Mouse (Mus musculus): Measurements from ENCODE around the gene H2al2a. TPM values are rescaled to one million over a fixed set of nuclear protein-coding genes. Genes with fewer than 3 reads are reported as not detected.
"Not testable (repeated sequence)": the region's sequence is repeated elsewhere in the genome, so short reads cannot be mapped to it uniquely, and the experiment has no call there.

H2al2a gene
- total RNA-seq, 1 experiment, result not detected

DNA sequence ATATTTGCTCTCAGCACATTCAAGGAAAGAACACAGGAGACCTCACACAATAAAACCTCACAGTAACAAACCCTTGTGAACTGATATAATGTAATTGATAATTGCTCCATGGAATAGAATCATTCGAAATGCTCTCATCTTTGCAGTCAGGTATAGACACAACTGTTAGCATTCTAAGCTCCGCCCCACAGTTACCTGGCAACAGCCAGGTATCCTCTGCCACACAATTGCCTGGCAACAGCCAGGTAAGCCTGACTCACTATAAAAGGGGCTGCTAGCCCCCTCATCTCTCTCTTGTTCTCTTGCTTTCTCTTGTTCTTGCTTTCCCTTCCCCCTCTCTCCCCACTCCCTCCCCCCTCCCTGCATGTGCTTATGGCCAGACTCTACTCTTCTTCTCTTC is 28.2 kb downstream of the H2al2a start:
- H3K4me1 ChIP-seq (ENCODE audit: control insufficient read depth in 2 of 2, insufficient read depth in 2 of 2, low read length in 2 of 2, poor library complexity in 1 of 2), result peaks cover 20 to 33% of the 10 kb centered on the region in 2 experiments
- no peaks in the 10 kb centered on the region for H3K9me3 ChIP-seq (ENCODE audit: control insufficient read depth, insufficient read depth, low read depth, low read length)
- no peak overlapping the region for H3K9ac ChIP-seq (ENCODE audit: insufficient read depth, low read depth, low read length, poor library complexity, severe bottlenecking)
- DNase-seq (ENCODE audit: low read depth, low spot score), result no peak
- TF ChIP-seq ZC3H11A (IDR thresholded peaks at IDR 0.05; ENCODE audit: borderline replicate concordance, low read depth, low read length), result no peak
- H3K27ac ChIP-seq (ENCODE audit: insufficient read depth, low read depth, low read length, poor library complexity, severe bottlenecking), result no peak overlapping the region
- in situ Hi-C loops (cut with MboI; ENCODE audit: low sequenced_read_pairs in 2 of 2, unreplicated experiment in 2 of 2), result no loop called here
- H3K4me3 ChIP-seq (ENCODE audit: insufficient read depth in 1 of 2, low read depth in 1 of 2, low read length in 2 of 2, poor library complexity in 1 of 2, severe bottlenecking in 1 of 2), result no peak overlapping the region
- H3K36me3 ChIP-seq (ENCODE audit: control insufficient read depth, insufficient read depth, low read length, poor library complexity, severe bottlenecking), result no peaks in the 10 kb centered on the region

DNA sequence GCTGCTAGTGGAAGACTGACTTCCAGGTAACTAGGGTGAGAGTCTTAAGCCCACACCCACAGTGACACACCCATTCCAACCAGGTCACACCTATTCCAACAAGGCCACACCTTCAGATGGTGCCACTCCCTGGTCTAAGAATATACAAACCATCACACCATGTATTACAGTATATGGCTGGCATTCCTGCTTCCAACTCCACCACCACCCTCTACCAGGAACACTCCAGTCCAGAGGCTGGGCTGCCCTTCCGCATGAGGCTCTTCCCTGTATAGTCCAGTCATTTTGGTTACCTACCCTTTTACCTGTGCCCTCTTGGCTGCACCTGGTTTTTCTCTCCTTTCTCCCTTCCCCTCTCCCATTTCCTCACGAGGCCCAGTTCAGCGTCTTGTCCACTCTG is 28.7 kb downstream of the H2al2a start:
- in situ Hi-C loops (cut with MboI; ENCODE audit: low sequenced_read_pairs in 2 of 2, unreplicated experiment in 2 of 2); DNase-seq (ENCODE audit: low read depth, low spot score); H3K9me3 ChIP-seq (ENCODE audit: control insufficient read depth, insufficient read depth, low read depth, low read length); H3K36me3 ChIP-seq (ENCODE audit: control insufficient read depth, insufficient read depth, low read length, poor library complexity, severe bottlenecking); H3K9ac ChIP-seq (ENCODE audit: insufficient read depth, low read depth, low read length, poor library complexity, severe bottlenecking); H3K4me3 ChIP-seq (ENCODE audit: insufficient read depth in 1 of 2, low read depth in 1 of 2, low read length in 2 of 2, poor library complexity in 1 of 2, severe bottlenecking in 1 of 2): not testable (repeated sequence)
- Histone ChIP-seq H3K4me1 (ENCODE audit: control insufficient read depth in 2 of 2, insufficient read depth in 2 of 2, low read length in 2 of 2, poor library complexity in 1 of 2) (peaks cover 15 to 31% of the 10 kb centered on the region in 2 experiments), H3K27ac (ENCODE audit: insufficient read depth, low read depth, low read length, poor library complexity, severe bottlenecking) (0 out of 2 replicates have a peak overlapping the region, but pooled peaks have one; percentile 14)

DNA sequence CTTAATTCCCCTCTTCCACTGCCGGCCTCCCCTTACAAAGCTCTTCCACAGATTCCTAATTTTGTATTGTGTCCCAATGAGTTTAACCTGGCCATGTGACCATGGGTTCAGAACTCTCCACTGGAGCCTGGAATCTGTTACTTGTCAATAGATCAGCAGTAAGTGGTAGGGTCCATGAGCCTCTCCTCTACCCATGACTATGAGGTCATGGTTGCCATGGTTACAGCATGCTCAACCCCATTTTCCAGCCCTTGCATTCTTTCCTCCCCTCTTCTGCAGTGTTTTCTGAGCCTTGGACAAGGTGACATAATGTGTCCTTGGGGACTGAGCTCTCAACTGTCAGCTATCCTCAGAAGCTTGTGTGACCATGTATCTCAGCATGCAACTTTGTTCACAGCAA is 37.3 kb downstream of the H2al2a start:
- no peaks in the 10 kb centered on the region; the same call in 1 of the 2 replicates for H3K36me3 ChIP-seq (ENCODE audit: control insufficient read depth, insufficient read depth, low read length, poor library complexity, severe bottlenecking)
- H3K4me3 ChIP-seq (ENCODE audit: insufficient read depth in 1 of 2, low read depth in 1 of 2, low read length in 2 of 2, poor library complexity in 1 of 2, severe bottlenecking in 1 of 2), result no peak overlapping the region
- peaks cover 2% of the 10 kb centered on the region; the same call in 1 of the 2 replicates for H3K9me3 ChIP-seq (ENCODE audit: control insufficient read depth, insufficient read depth, low read depth, low read length)
- in situ Hi-C loops (cut with MboI; ENCODE audit: low sequenced_read_pairs in 2 of 2, unreplicated experiment in 2 of 2), result no loop called here
- H3K27ac ChIP-seq (ENCODE audit: insufficient read depth, low read depth, low read length, poor library complexity, severe bottlenecking), result no peak overlapping the region
- no peak for TF ChIP-seq CHD2 (IDR thresholded peaks at IDR 0.05; ENCODE audit: low read depth, low read length)
- no peak for TF ChIP-seq MAFK (IDR thresholded peaks at IDR 0.05; ENCODE audit: insufficient read depth, low read depth, low read length)
- no peaks in the 10 kb centered on the region for H3K4me1 ChIP-seq (ENCODE audit: control insufficient read depth in 2 of 2, insufficient read depth in 2 of 2, low read length in 2 of 2, poor library complexity in 1 of 2)
- no peak overlapping the region for H3K9ac ChIP-seq (ENCODE audit: insufficient read depth, low read depth, low read length, poor library complexity, severe bottlenecking)
- no peak for DNase-seq (ENCODE audit: low read depth, low spot score)

DNA sequence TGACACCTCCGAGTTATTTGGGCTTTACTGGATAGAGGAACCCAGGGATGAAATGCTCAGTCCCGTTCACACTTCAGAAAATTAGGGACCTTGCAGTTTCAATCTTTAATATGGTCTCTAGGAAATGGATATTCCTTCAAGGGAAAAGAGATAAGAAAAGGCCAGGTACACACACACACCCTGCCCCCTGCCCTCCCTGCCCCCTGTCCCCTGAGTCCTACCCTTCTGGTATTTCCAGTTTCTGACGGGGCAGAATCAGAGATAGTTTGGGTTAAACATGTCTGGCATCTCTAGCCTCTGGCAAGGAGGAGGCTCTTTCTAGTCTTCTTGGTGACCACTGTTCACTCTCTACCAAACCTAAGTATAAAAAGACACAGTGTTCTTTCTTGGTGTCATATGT is 49.9 kb downstream of the H2al2a start:
- in situ Hi-C loops (cut with MboI; ENCODE audit: low sequenced_read_pairs in 2 of 2, unreplicated experiment in 2 of 2), result no loop called here

More for the DNA sequence above, 49.9 kb downstream of the H2al2a start:
- Histone ChIP-seq H3K4me1 (ENCODE audit: control insufficient read depth in 2 of 2, insufficient read depth in 2 of 2, low read length in 2 of 2, poor library complexity in 1 of 2) (peaks cover 3 to 11% of the 10 kb centered on the region in 2 experiments; a peak in 2 of 4 replicates), H3K9me3 (ENCODE audit: control insufficient read depth, insufficient read depth, low read depth, low read length) (no peaks in the 10 kb centered on the region), H3K9ac (ENCODE audit: insufficient read depth, low read depth, low read length, poor library complexity, severe bottlenecking) (no peak overlapping the region; the same call in 1 of the 2 replicates), H3K36me3 (ENCODE audit: control insufficient read depth, insufficient read depth, low read length, poor library complexity, severe bottlenecking) (no peaks in the 10 kb centered on the region), H3K4me3 (ENCODE audit: insufficient read depth in 1 of 2, low read depth in 1 of 2, low read length in 2 of 2, poor library complexity in 1 of 2, severe bottlenecking in 1 of 2) (no peak overlapping the region), H3K27ac (ENCODE audit: insufficient read depth, low read depth, low read length, poor library complexity, severe bottlenecking) (no peak overlapping the region)
- TF ChIP-seq ZC3H11A (IDR thresholded peaks at IDR 0.05; ENCODE audit: borderline replicate concordance, low read depth, low read length) (no peak), ZNF384 (IDR thresholded peaks at IDR 0.05; ENCODE audit: low read depth, low read length) (no peak), MAFK (IDR thresholded peaks at IDR 0.05; ENCODE audit: insufficient read depth, low read depth, low read length) (no peak), HCFC1 (IDR thresholded peaks at IDR 0.05; ENCODE audit: borderline replicate concordance, insufficient read depth, low read length) (no peak), CHD2 (IDR thresholded peaks at IDR 0.05; ENCODE audit: low read depth, low read length) (no peak)
- no peak for DNase-seq (ENCODE audit: low read depth, low spot score)

Other genes with a start within 250 kb of the H2al2a start
- 1.9 and 6.2 TPM in 2 replicates for gene A930004D18Rik, start 40.8 kb upstream of the H2al2a start, total RNA-seq (2012; rRNA removed)
- gene Skida1, start 52.1 kb upstream of the H2al2a start, total RNA-seq (2012; rRNA removed), result 0.63 and 2.6 TPM in 2 replicates
- gene Mllt10, start 58.3 kb upstream of the H2al2a start, total RNA-seq (2012; rRNA removed), result 39.7 and 40.7 TPM in 2 replicates

Measured in ES-E14 (cell line).